Mouse (Mus musculus): ENCODE measurements around the gene Wfdc10. TPM values are rescaled to one million over a fixed set of nuclear protein-coding genes. Genes with fewer than 3 reads are reported as not detected.

The Wfdc10 gene
- total and polyA plus RNA-seq, 2 experiments, result not detected

GRCm38 (mm10) chr2:164704235-164704634 lies 48.4 kb downstream of the Wfdc10 start:
- no peak overlapping the region for H3K27ac ChIP-seq (replicated peaks; ENCODE audit: insufficient read depth, low read depth, low read length)

GRCm38 (mm10) chr2:164705328-164705727 lies 49.5 kb downstream of the Wfdc10 start:
- WGBS, result 91% methylated on average over 6 of the region's 6 CpGs
- no peaks in the 10 kb centered on the region for H3K4me1 ChIP-seq (ENCODE audit: control insufficient read depth, insufficient read depth, low read length)
- H3K27me3 ChIP-seq (ENCODE audit: control insufficient read depth, insufficient read depth, low read length), result no peaks in the 10 kb centered on the region
- H3K27ac ChIP-seq (replicated peaks; ENCODE audit: insufficient read depth, low read depth, low read length), result no peak overlapping the region
- H3K79me2 ChIP-seq (ENCODE audit: control insufficient read depth, insufficient read depth, low read length), result no peaks in the 10 kb centered on the region
- no peak for DNase-seq (ENCODE audit: extremely low read depth, low read depth, low spot score)
- no peak overlapping the region for H3K4me3 ChIP-seq (ENCODE audit: insufficient read depth, low read depth, low read length)
- no peak overlapping the region for H3K9ac ChIP-seq (ENCODE audit: low read depth, low read length)
- no peaks in the 10 kb centered on the region for H3K36me3 ChIP-seq (ENCODE audit: control insufficient read depth, insufficient read depth, low read length)
- TF ChIP-seq POLR2A (IDR thresholded peaks at IDR 0.05; ENCODE audit: extremely low read depth, insufficient read depth, low read length), result no peak
- TF ChIP-seq CTCF (IDR thresholded peaks at IDR 0.05; ENCODE audit: low read depth, low read length), result no peak

More at GRCm38 (mm10) chr2:164704235-164704634, 48.4 kb downstream of the Wfdc10 start:
- TF ChIP-seq CTCF (IDR thresholded peaks at IDR 0.05; ENCODE audit: low read depth, low read length), result no peak
- no peak for TF ChIP-seq POLR2A (IDR thresholded peaks at IDR 0.05; ENCODE audit: extremely low read depth, insufficient read depth, low read length)
- H3K4me1 ChIP-seq (ENCODE audit: control insufficient read depth, insufficient read depth, low read length), result no peaks in the 10 kb centered on the region
- H3K4me3 ChIP-seq (ENCODE audit: insufficient read depth, low read depth, low read length), result no peak overlapping the region
- H3K79me2 ChIP-seq (ENCODE audit: control insufficient read depth, insufficient read depth, low read length), result no peaks in the 10 kb centered on the region
- H3K36me3 ChIP-seq (ENCODE audit: control insufficient read depth, insufficient read depth, low read length), result no peaks in the 10 kb centered on the region
- H3K27me3 ChIP-seq (ENCODE audit: control insufficient read depth, insufficient read depth, low read length), result no peaks in the 10 kb centered on the region
- 86% methylated on average over 5 of the region's 5 CpGs for WGBS
- no peak for DNase-seq (ENCODE audit: extremely low read depth, low read depth, low spot score)
- no peak overlapping the region for H3K9ac ChIP-seq (ENCODE audit: low read depth, low read length)

- WGBS, result 89% methylated on average over 14 of the region's 14 CpGs
- no peak overlapping the region for H3K4me3 ChIP-seq (ENCODE audit: insufficient read depth, low read depth, low read length)
- no peak overlapping the region for H3K9ac ChIP-seq (ENCODE audit: low read depth, low read length)
- no peak overlapping the region for H3K27ac ChIP-seq (replicated peaks; ENCODE audit: insufficient read depth, low read depth, low read length)
- no peaks in the 10 kb centered on the region for H3K36me3 ChIP-seq (ENCODE audit: control insufficient read depth, insufficient read depth, low read length)
- no peaks in the 10 kb centered on the region for H3K4me1 ChIP-seq (ENCODE audit: control insufficient read depth, insufficient read depth, low read length)
- DNase-seq (ENCODE audit: extremely low read depth, low read depth, low spot score), result peak; percentile 10
- H3K79me2 ChIP-seq (ENCODE audit: control insufficient read depth, insufficient read depth, low read length), result no peaks in the 10 kb centered on the region
- no peak for TF ChIP-seq POLR2A (IDR thresholded peaks at IDR 0.05; ENCODE audit: extremely low read depth, insufficient read depth, low read length)
- no peak for TF ChIP-seq CTCF (IDR thresholded peaks at IDR 0.05; ENCODE audit: low read depth, low read length)
- no peaks in the 10 kb centered on the region for H3K27me3 ChIP-seq (ENCODE audit: control insufficient read depth, insufficient read depth, low read length)
Measured at GRCm38 (mm10) chr2:164705991-164706390, 50.1 kb downstream of the Wfdc10 start.

Other genes with a start within 250 kb of the Wfdc10 start
Only the 30 nearest of the 31 such genes appear.
- 511 and 573 TPM in 2 replicates for gene Sdc4, start 212.2 kb upstream of the Wfdc10 start, total RNA-seq (2014; rRNA removed)
- gene Sdc4, start 212.2 kb upstream of the Wfdc10 start, polyA plus RNA-seq (2012; rRNA removed), result 178 and 182 TPM in 2 replicates
- 33.7 and 40.9 TPM in 2 replicates for gene Sys1, start 199.1 kb upstream of the Wfdc10 start, total RNA-seq (2014; rRNA removed)
- 145 and 157 TPM in 2 replicates for gene Sys1, start 199.1 kb upstream of the Wfdc10 start, polyA plus RNA-seq (2012; rRNA removed)
- gene Gm20458, start 195.1 kb upstream of the Wfdc10 start, total RNA-seq (2014; rRNA removed), result 0.46 TPM in 1 of 2 replicates, not detected in the other
- gene Gm20458, start 195.1 kb upstream of the Wfdc10 start, polyA plus RNA-seq (2012; rRNA removed), result 11.7 and 14.2 TPM in 2 replicates
- gene Trp53tg5, start 182.3 kb upstream of the Wfdc10 start, total RNA-seq (2014; rRNA removed), result not detected in 2 replicates
- gene Trp53tg5, start 182.3 kb upstream of the Wfdc10 start, polyA plus RNA-seq (2012; rRNA removed), result not detected in 2 replicates
- gene Dbndd2, start 169.9 kb upstream of the Wfdc10 start, total RNA-seq (2014; rRNA removed), result 8.1 and 10.1 TPM in 2 replicates
- 7.6 and 9.5 TPM in 2 replicates for gene Dbndd2, start 169.9 kb upstream of the Wfdc10 start, polyA plus RNA-seq (2012; rRNA removed)
- 7.5 and 14.2 TPM in 2 replicates for gene Pigt, start 158.5 kb upstream of the Wfdc10 start, total RNA-seq (2014; rRNA removed)
- 56.7 and 63.7 TPM in 2 replicates for gene Pigt, start 158.5 kb upstream of the Wfdc10 start, polyA plus RNA-seq (2012; rRNA removed)
- 4.6 and 8.5 TPM in 2 replicates for gene Wfdc2, start 93.6 kb upstream of the Wfdc10 start, total RNA-seq (2014; rRNA removed)
- gene Wfdc2, start 93.6 kb upstream of the Wfdc10 start, polyA plus RNA-seq (2012; rRNA removed), result 9.9 and 18.9 TPM in 2 replicates
- not detected in 2 replicates for gene Spint3, start 82.6 kb upstream of the Wfdc10 start, total RNA-seq (2014; rRNA removed)
- not detected in 2 replicates for gene Spint3, start 82.6 kb upstream of the Wfdc10 start, polyA plus RNA-seq (2012; rRNA removed)
- gene Wfdc6a, start 70.6 kb upstream of the Wfdc10 start, total RNA-seq (2014; rRNA removed), result not detected in 2 replicates
- 0.11 TPM in 1 of 2 replicates, not detected in the other for gene Wfdc6a, start 70.6 kb upstream of the Wfdc10 start, polyA plus RNA-seq (2012; rRNA removed)
- gene Eppin, start 62.5 kb upstream of the Wfdc10 start, total RNA-seq (2014; rRNA removed), result not detected in 2 replicates
- not detected in 2 replicates for gene Eppin, start 62.5 kb upstream of the Wfdc10 start, polyA plus RNA-seq (2012; rRNA removed)
- gene Wfdc6b, start 42.5 kb upstream of the Wfdc10 start, total RNA-seq (2014; rRNA removed), result not detected in 2 replicates
- not detected in 2 replicates for gene Wfdc6b, start 42.5 kb upstream of the Wfdc10 start, polyA plus RNA-seq (2012; rRNA removed)
- gene Wfdc8, start 42.4 kb upstream of the Wfdc10 start, total RNA-seq (2014; rRNA removed), result not detected in 2 replicates
- gene Wfdc8, start 42.4 kb upstream of the Wfdc10 start, polyA plus RNA-seq (2012; rRNA removed), result not detected in 2 replicates
- not detected in 2 replicates for gene Wfdc16, start 17.2 kb upstream of the Wfdc10 start, total RNA-seq (2014; rRNA removed)
- 0.07 TPM in 1 of 2 replicates, not detected in the other for gene Wfdc16, start 17.2 kb upstream of the Wfdc10 start, polyA plus RNA-seq (2012; rRNA removed)
- not detected in 2 replicates for gene Wfdc9, start 537 bp downstream of the Wfdc10 start, total RNA-seq (2014; rRNA removed)
- gene Wfdc9, start 537 bp downstream of the Wfdc10 start, polyA plus RNA-seq (2012; rRNA removed), result not detected in 2 replicates
- not detected in 2 replicates for gene Wfdc11, start 18.0 kb downstream of the Wfdc10 start, total RNA-seq (2014; rRNA removed)
- gene Wfdc11, start 18.0 kb downstream of the Wfdc10 start, polyA plus RNA-seq (2012; rRNA removed), result not detected in 2 replicates
- gene Wfdc13, start 29.1 kb downstream of the Wfdc10 start, total RNA-seq (2014; rRNA removed), result not detected in 2 replicates
- gene Wfdc13, start 29.1 kb downstream of the Wfdc10 start, polyA plus RNA-seq (2012; rRNA removed), result not detected in 2 replicates
- gene Spint4, start 42.5 kb downstream of the Wfdc10 start, total RNA-seq (2014; rRNA removed), result not detected in 2 replicates
- not detected in 2 replicates for gene Spint4, start 42.5 kb downstream of the Wfdc10 start, polyA plus RNA-seq (2012; rRNA removed)
- gene Spint5, start 59.3 kb downstream of the Wfdc10 start, total RNA-seq (2014; rRNA removed), result not detected in 2 replicates
- not detected in 2 replicates for gene Spint5, start 59.3 kb downstream of the Wfdc10 start, polyA plus RNA-seq (2012; rRNA removed)
- 0.09 and 0.81 TPM in 2 replicates for gene Wfdc3, start 89.9 kb downstream of the Wfdc10 start, total RNA-seq (2014; rRNA removed)
- gene Wfdc3, start 89.9 kb downstream of the Wfdc10 start, polyA plus RNA-seq (2012; rRNA removed), result 0.07 and 0.21 TPM in 2 replicates
- 11.8 and 12.9 TPM in 2 replicates for gene Dnttip1, start 89.9 kb downstream of the Wfdc10 start, total RNA-seq (2014; rRNA removed)
- gene Dnttip1, start 89.9 kb downstream of the Wfdc10 start, polyA plus RNA-seq (2012; rRNA removed), result 11.9 and 17.6 TPM in 2 replicates
- 0.18 and 1.9 TPM in 2 replicates for gene Ube2c, start 113.9 kb downstream of the Wfdc10 start, total RNA-seq (2014; rRNA removed)
- 1.2 and 1.5 TPM in 2 replicates for gene Ube2c, start 113.9 kb downstream of the Wfdc10 start, polyA plus RNA-seq (2012; rRNA removed)
- gene Tnnc2, start 123.9 kb downstream of the Wfdc10 start, total RNA-seq (2014; rRNA removed), result 6.1 TPM in 1 of 2 replicates, not detected in the other
- gene Tnnc2, start 123.9 kb downstream of the Wfdc10 start, polyA plus RNA-seq (2012; rRNA removed), result not detected in 2 replicates
- 10.8 and 12.6 TPM in 2 replicates for gene Snx21, start 129.8 kb downstream of the Wfdc10 start, total RNA-seq (2014; rRNA removed)
- gene Snx21, start 129.8 kb downstream of the Wfdc10 start, polyA plus RNA-seq (2012; rRNA removed), result 14.4 and 14.6 TPM in 2 replicates
- 19.4 and 25.8 TPM in 2 replicates for gene Acot8, start 148.8 kb downstream of the Wfdc10 start, total RNA-seq (2014; rRNA removed)
- gene Acot8, start 148.8 kb downstream of the Wfdc10 start, polyA plus RNA-seq (2012; rRNA removed), result 46.1 and 53.2 TPM in 2 replicates
- 0.83 and 1.1 TPM in 2 replicates for gene Zswim3, start 149.1 kb downstream of the Wfdc10 start, total RNA-seq (2014; rRNA removed)
- gene Zswim3, start 149.1 kb downstream of the Wfdc10 start, polyA plus RNA-seq (2012; rRNA removed), result 0.73 and 0.82 TPM in 2 replicates
- gene Zswim1, start 166.6 kb downstream of the Wfdc10 start, total RNA-seq (2014; rRNA removed), result 0.55 and 0.81 TPM in 2 replicates
- 3.2 and 4.4 TPM in 2 replicates for gene Zswim1, start 166.6 kb downstream of the Wfdc10 start, polyA plus RNA-seq (2012; rRNA removed)
- gene Spata25, start 172.5 kb downstream of the Wfdc10 start, total RNA-seq (2014; rRNA removed), result 0.18 TPM in 1 of 2 replicates, not detected in the other
- not detected in 2 replicates for gene Spata25, start 172.5 kb downstream of the Wfdc10 start, polyA plus RNA-seq (2012; rRNA removed)
- gene Ctsa, start 176.8 kb downstream of the Wfdc10 start, total RNA-seq (2014; rRNA removed), result 112 and 135 TPM in 2 replicates
- gene Ctsa, start 176.8 kb downstream of the Wfdc10 start, polyA plus RNA-seq (2012; rRNA removed), result 164 and 279 TPM in 2 replicates
- gene Neurl2, start 177.4 kb downstream of the Wfdc10 start, total RNA-seq (2014; rRNA removed), result 1.6 and 2.3 TPM in 2 replicates
- 4.5 and 5.6 TPM in 2 replicates for gene Neurl2, start 177.4 kb downstream of the Wfdc10 start, polyA plus RNA-seq (2012; rRNA removed)
- gene Pltp, start 201.7 kb downstream of the Wfdc10 start, total RNA-seq (2014; rRNA removed), result 21.7 and 22.1 TPM in 2 replicates
- gene Pltp, start 201.7 kb downstream of the Wfdc10 start, polyA plus RNA-seq (2012; rRNA removed), result 49.7 and 92.8 TPM in 2 replicates

Data from liver, adult 2 months (tissue).